Mouse (Mus musculus) olfactory bulb, adult 2 months (tissue): Measurements from ENCODE around the gene Cep63. TPM values are rescaled to one million over a fixed set of nuclear protein-coding genes. Genes with fewer than 3 reads are reported as not detected.
A peak's percentile ranks its signal among the peaks of the same experiment; 100 is the strongest.

Experiments
- H3K27ac ChIP-seq: fragments of 200-500 bp; 2 replicates; pipeline ENCODE4 v1.5.1; 2012; ENCODE audit warnings: low read depth, low read length; ENCODE audit not compliant: insufficient read depth
- H3K4me1 ChIP-seq: fragments of 200-500 bp; 2 replicates; pipeline ENCODE4 v1.6.1; 2012; ENCODE audit warnings: low read length; ENCODE audit not compliant: control insufficient read depth, insufficient read depth
- H3K4me3 ChIP-seq: fragments of 200-500 bp; 2 replicates; pipeline ENCODE4 v1.5.1; 2012; ENCODE audit warnings: mild to moderate bottlenecking, low read depth, low read length, moderate library complexity; ENCODE audit not compliant: insufficient read depth
- CTCF ChIP-seq: fragments of 200-500 bp; IDR thresholded peaks from 2 replicates; pipeline ENCODE4 v1.5.1; 2012; ENCODE audit warnings: low read depth, mild to moderate bottlenecking, low read length, moderate library complexity; ENCODE audit not compliant: insufficient read depth
- POLR2A ChIP-seq: fragments of 200-500 bp; IDR thresholded peaks from 2 replicates; pipeline ENCODE4 v1.6.1; 2012; ENCODE audit warnings: mild to moderate bottlenecking, low read depth, low read length, moderate library complexity; ENCODE audit not compliant: insufficient read depth
- WGBS: fragments of 180-500 bp; shearing (Covaris S2); methylation state at CpG from one replicate; pipeline ENCODE4 v1.1.7; 2018; 5-methylcytosine and 5-hydroxymethylcytosine counted together
- polyA plus RNA-seq: library from polyadenylated mRNA; stranded (reverse); fragments of >200 nt; gene quantifications from 2 replicates; pipeline ENCODE4 v1.2.4, GENCODE M21; 2012; ENCODE audit warnings: low replicate concordance; ENCODE audit not compliant: missing spikeins, insufficient read depth, insufficient read length

Gene Cep63
- polyA plus RNA-seq, 1 experiment: not detected

DNA sequence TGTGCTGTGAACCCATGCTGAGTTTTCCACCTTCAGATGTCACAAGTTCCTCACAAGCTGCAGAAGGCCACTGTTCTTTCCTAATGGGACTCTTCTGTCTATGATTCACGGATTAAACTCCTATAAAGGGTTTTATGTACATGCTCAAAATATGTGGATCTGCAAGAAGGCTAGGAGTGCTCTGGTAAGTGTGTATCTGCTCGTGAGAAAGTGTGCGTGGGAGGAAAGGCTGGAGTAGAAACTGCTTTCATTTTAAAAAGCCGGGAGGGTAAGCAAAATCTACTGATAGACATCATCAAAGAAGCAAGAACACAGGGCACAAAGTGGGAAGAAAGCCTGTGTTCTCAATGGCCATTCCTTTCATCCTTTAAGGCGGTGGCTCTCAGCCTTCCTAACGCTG lies 20.7 kb upstream of the Cep63 start:
- H3K4me3 ChIP-seq: no peak overlapping the region
- H3K27ac ChIP-seq: no peak overlapping the region
- TF ChIP-seq CTCF: no peak
- TF ChIP-seq POLR2A: no peak
- H3K4me1 ChIP-seq: peaks cover 15% of the 10 kb centered on the region
- WGBS: 79% methylated on average over 6 of the region's 6 CpGs

DNA sequence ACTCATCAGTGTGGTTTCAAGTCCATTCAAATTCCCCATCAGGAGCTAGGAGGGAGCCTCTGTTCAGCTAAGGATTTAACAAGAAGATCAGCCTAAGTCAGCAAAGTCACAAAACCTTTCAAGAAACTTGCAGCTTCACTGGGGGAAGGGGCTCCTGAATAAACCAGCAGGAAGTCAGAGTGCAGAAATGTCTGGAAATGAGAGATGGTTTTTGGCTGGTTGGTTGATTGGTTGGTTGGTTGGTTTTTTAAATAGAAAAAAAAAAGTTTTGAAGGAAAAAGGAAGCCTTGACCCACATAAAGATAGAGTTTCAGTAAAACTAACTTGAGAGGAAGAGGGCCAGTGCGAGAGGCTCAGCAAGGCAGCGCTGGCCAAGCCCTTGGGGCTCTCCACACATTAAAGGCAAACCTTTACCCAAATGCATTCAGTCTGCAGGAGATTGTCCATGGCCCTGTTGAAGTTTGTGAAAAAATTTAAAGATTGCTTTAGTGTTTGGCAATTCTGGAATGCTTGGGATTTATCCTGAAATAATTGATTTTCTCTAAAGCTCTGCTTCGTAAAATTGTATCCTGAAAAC lies 18.9 kb upstream of the Cep63 start:
- TF ChIP-seq POLR2A: no peak
- no peak for TF ChIP-seq CTCF
- Histone ChIP-seq H3K4me1 (peaks cover 12% of the 10 kb centered on the region), H3K27ac (no peak overlapping the region), H3K4me3 (no peak overlapping the region)
- WGBS: 96% methylated on average over 3 of the region's 3 CpGs

DNA sequence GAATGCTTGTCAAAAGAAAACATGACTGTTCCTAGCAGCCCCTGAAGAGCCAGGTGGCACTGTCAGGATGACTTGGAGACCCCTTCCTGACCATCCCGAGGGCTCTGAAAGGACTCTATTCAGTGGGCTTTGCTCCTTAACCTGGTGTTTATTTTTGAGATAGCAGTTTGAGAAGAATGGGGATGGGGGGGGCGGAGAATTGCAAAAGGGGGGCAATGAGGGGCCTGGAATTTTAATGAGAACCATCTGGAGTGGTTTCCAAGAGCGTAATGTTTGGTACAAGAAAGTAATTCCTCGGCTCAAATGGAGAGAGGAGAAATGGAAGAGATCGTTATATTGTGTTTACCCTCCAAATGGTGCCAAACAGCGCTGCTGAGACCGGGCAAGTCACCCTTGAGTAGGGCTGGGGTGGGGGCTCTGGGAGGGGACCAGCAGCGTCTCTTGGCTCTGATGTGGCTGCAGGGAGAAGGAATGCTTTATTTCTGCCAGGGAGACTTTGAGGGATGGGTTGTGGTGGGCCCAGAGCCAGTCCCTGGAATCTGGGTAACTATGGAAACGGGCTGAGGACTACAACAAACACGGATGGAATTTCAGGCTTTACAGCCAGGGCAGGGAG lies 17.3 kb upstream of the Cep63 start:
- Histone ChIP-seq H3K4me3 (no peak overlapping the region), H3K4me1 (peaks cover 12% of the 10 kb centered on the region), H3K27ac (no peak overlapping the region)
- TF ChIP-seq CTCF (no peak), POLR2A (no peak)
- 18% methylated on average over 10 of the region's 10 CpGs for WGBS

DNA sequence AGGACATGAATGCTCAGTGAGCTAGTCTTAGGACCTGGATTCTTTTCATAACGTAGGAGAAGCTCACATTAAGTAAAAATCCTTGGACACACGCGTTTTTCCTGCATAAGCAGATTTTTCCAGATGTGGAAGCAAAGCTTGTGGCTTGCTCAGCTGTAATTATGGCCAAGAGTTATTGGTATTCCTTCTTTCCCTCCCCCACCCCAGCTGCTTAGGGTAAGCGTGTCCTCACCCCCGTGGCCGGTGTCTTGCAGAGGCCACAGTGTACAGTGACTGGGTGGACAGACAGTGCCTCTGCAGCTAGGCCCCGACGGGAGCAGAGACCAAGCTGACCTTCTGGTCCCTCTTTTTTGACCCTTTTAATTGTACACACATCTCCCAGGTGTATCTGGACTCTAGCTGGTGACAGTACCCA lies 16.7 kb upstream of the Cep63 start:
- no peak overlapping the region for H3K27ac ChIP-seq
- H3K4me3 ChIP-seq: no peak overlapping the region
- peaks cover 12% of the 10 kb centered on the region for H3K4me1 ChIP-seq
- WGBS: 58% methylated on average over 8 of the region's 8 CpGs
- no peak for TF ChIP-seq POLR2A
- TF ChIP-seq CTCF: no peak

DNA sequence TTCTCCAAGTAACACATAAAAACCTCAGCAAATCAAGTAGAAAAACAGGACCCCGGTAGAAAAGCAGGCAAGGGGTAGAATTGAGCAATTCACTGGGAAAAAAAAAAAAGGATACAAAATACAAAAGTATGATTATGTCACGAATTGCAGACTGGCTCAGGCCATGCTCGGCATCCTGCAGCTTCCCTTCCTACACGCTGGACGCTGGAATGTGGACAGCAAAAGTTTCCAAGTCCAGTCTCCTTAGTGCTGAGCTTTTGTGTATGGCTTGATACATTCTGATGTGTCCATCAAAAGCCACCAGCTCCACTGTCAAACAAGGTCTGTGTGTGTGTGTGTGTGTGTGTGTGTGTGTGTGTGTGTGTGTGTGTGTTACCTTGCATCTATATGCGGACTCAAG lies 15.2 kb upstream of the Cep63 start:
- Histone ChIP-seq H3K4me1 (peaks cover 17% of the 10 kb centered on the region), H3K4me3 (no peak overlapping the region), H3K27ac (no peak overlapping the region)
- 72% methylated on average over 6 of the region's 6 CpGs for WGBS
- TF ChIP-seq CTCF: no peak

DNA sequence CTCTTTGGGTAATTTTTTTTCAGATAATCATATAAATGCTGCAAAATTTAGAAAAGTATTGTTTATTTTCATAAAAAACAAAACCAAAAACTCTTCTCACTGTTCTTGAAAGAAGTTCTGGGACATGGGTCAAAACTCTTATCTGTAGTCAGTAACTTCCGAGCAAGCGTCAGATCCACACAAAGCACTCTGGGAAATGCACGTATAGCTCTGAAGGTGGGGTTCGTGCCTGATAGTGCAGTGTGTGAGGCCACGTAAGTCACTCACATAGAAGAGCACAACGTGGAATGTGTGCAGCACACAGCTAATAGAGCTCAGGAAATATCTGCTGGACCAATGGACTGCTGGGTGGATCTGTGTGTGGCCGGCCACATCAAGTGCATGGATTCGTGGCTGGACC lies 13.2 kb upstream of the Cep63 start:
- H3K4me1 ChIP-seq: peaks cover 17% of the 10 kb centered on the region
- WGBS: 91% methylated on average over 8 of the region's 8 CpGs
- TF ChIP-seq POLR2A (no peak), CTCF (no peak)
- no peak overlapping the region for H3K4me3 ChIP-seq
- H3K27ac ChIP-seq: no peak overlapping the region

DNA sequence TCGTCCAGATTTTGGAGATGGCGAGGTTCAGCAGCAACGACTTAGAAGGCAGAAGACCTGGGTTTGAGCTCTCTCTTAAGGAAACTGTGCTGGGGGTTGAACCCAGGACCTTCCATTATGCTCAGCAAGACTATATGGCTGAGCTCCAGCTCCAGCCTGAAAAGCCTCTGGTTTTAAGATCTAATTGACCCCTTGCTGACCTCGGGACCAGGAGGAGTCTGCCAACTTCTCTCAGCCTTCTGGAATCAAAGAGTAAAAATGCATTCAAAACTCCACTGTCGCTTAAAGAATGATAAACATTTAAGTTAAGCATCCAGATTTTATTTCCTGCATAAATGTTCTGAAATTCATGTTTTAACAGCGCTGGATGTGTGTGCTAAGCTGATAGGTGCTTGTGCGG lies 12.6 kb upstream of the Cep63 start:
- H3K4me3 ChIP-seq: no peak overlapping the region
- H3K4me1 ChIP-seq: peaks cover 13% of the 10 kb centered on the region
- 65% methylated on average over 7 of the region's 7 CpGs for WGBS
- TF ChIP-seq CTCF (no peak), POLR2A (no peak)
- H3K27ac ChIP-seq: no peak overlapping the region

DNA sequence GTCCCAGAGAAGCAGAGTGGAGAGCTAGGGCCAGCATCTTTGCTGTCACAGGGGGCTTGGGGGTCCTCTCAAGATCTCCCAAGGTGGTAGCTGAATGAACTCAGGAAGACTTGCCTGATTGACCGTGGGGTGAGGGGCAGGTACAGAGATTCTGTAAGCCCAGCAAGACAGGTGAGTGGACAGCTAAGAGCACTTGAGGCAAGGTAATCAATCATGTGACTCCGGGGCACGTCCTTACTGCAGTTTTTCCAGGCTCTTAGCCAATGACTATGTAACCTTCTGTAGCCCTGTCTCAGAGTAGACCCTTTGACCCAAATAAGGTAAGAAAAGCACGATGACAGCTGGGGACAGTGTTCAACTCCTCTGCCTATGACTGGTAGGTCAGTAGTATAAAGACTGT lies 10.8 kb upstream of the Cep63 start:
- WGBS: 83% methylated on average over 4 of the region's 4 CpGs
- Histone ChIP-seq H3K4me1 (peaks cover 5% of the 10 kb centered on the region; the same call in 1 of the 2 replicates), H3K4me3 (no peak overlapping the region), H3K27ac (no peak overlapping the region)
- TF ChIP-seq CTCF (no peak), POLR2A (no peak)

DNA sequence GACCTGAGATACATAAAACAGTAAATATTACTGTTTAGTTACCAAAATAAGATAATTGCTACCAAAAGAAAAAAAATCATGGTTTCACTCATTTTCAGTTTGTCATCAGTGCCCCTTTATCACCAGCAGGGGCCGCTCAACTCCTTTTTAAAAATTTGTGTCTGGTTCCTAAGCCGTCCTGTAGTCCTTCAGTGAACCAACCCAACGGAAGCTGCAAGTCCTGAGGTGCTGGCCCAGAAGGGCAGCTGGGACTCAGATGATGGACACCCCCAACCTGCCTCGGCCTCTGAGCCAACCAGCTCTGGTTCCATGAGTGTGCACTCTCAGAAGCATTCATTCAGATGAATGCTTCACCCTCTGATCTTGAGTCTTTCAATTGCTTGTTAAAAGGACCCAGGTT lies 10.2 kb upstream of the Cep63 start:
- H3K4me3 ChIP-seq: no peak overlapping the region
- 4% methylated on average over 4 of the region's 4 CpGs for WGBS
- no peak for TF ChIP-seq POLR2A
- TF ChIP-seq CTCF: peak; percentile 39; the same call in 1 of the 2 replicates
- H3K27ac ChIP-seq: no peak overlapping the region
- peaks cover 5% of the 10 kb centered on the region; the same call in 1 of the 2 replicates for H3K4me1 ChIP-seq
